Mouse (Mus musculus): ENCODE measurements around the gene Tulp1. TPM values are rescaled to one million over a fixed set of nuclear protein-coding genes. Genes with fewer than 3 reads are reported as not detected.

Tulp1 gene
- polyA plus RNA-seq, 2 experiments, result 5.0 to 6.4 TPM

GRCm38 (mm10) chr17:28330232-28330546, 34.8 kb downstream of the Tulp1 start:
- H3K9me3 ChIP-seq (ENCODE audit: control insufficient read depth, low read length), result no peaks in the 10 kb centered on the region
- peaks cover 26% of the 10 kb centered on the region for H3K4me1 ChIP-seq (ENCODE audit: control insufficient read depth, insufficient read depth, low read length)
- H3K27me3 ChIP-seq (ENCODE audit: control insufficient read depth, insufficient read depth, low read length), result no peaks in the 10 kb centered on the region
- peak overlapping the region; percentile 97; the same call in 1 of the 2 replicates for H3K9ac ChIP-seq (ENCODE audit: low read depth, low read length, severe bottlenecking)
- peaks cover 63% of the 10 kb centered on the region for H3K36me3 ChIP-seq (ENCODE audit: control insufficient read depth, insufficient read depth, low read length)
- ATAC-seq (ENCODE audit: low FRiP score, low read depth) (no peak), DNase-seq (ENCODE audit: low spot score) (no peak)
- no peak overlapping the region for H3K27ac ChIP-seq (replicated peaks; ENCODE audit: low read depth, low read length)
- peak overlapping the region; percentile 90 for H3K4me2 ChIP-seq (replicated peaks; ENCODE audit: low read depth, low read length, severe bottlenecking)
- WGBS, result 42% methylated on average over 2 of the region's 2 CpGs
- H3K4me3 ChIP-seq (replicated peaks; ENCODE audit: low read length), result peak overlapping the region; percentile 85
- no peak for TF ChIP-seq POLR2A (IDR thresholded peaks at IDR 0.05; ENCODE audit: borderline replicate concordance, extremely low read depth, insufficient read depth, insufficient read length)

DNA sequence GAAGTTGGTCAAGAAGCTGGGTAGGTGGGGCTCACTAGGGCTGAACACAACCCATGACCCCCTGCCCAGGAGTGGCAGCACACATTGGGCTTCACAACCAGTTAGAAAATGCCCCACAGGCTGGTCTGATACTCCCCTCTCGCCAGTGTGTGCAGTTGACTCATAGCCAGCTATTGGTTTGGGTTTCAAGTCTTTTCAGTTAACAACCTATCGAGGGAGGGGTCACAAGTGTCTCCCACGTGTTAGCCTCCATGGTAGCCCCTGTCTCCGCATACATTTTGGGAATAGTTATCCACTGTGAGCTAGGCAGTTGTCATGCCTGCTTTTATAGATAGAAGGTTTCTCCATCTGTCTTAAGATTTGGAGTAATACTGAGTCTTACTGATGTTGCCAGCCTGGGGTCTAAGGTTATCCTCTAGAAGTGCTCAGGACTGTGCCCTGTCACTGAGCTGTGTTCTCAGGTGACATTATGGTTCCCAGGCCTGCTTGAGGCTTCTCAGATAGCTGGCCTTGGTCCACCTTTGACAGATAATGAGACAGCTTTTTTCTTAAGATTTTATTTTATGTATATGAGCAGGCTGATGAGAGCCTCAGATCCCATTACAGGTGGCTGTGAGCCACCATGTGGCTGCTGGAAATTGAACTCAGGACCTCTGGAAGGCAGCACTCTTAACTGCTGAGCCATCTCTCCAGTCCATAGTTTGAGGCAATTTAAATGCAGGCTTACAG, 35.4 kb downstream of the Tulp1 start:
- H3K9ac ChIP-seq (ENCODE audit: low read depth, low read length, severe bottlenecking), result peak overlapping the region; percentile 97
- WGBS, result 0% methylated on average over 4 of the region's 4 CpGs
- ATAC-seq (ENCODE audit: low FRiP score, low read depth), result no peak
- no peak for TF ChIP-seq POLR2A (IDR thresholded peaks at IDR 0.05; ENCODE audit: borderline replicate concordance, extremely low read depth, insufficient read depth, insufficient read length)
- H3K4me1 ChIP-seq (ENCODE audit: control insufficient read depth, insufficient read depth, low read length), result peaks cover 26% of the 10 kb centered on the region
- peaks cover 58% of the 10 kb centered on the region for H3K36me3 ChIP-seq (ENCODE audit: control insufficient read depth, insufficient read depth, low read length)
- no peaks in the 10 kb centered on the region for H3K27me3 ChIP-seq (ENCODE audit: control insufficient read depth, insufficient read depth, low read length)
- peak overlapping the region; percentile 97 for H3K27ac ChIP-seq (replicated peaks; ENCODE audit: low read depth, low read length)
- DNase-seq (ENCODE audit: low spot score), result no peak
- H3K4me2 ChIP-seq (replicated peaks; ENCODE audit: low read depth, low read length, severe bottlenecking), result peak overlapping the region; percentile 90
- H3K9me3 ChIP-seq (ENCODE audit: control insufficient read depth, low read length), result no peaks in the 10 kb centered on the region
- H3K4me3 ChIP-seq (replicated peaks; ENCODE audit: low read length), result peak overlapping the region; percentile 85

DNA sequence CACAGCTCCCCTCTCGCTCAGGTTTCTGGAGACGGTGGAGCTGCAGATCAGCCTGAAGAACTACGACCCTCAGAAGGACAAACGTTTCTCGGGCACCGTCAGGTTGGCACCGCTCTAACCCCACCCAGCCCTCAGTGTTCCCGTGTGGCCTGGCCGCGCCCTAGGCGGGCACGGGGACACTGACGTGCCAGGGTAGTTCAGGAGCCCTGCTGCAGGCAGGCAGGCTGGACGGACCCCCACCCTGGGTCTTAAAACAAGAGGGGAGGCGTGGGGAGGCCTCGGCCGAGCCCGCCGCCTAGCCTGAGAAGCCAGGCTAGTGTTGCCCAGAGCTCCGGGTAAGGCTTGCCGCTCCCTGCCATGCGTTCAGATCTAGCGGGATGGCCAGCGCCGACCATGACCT, 36.1 kb downstream of the Tulp1 start:
- 2% methylated on average over 25 of the region's 25 CpGs for WGBS
- Histone ChIP-seq H3K4me2 (replicated peaks; ENCODE audit: low read depth, low read length, severe bottlenecking) (peak overlapping the region; percentile 90), H3K9me3 (ENCODE audit: control insufficient read depth, low read length) (no peaks in the 10 kb centered on the region; the same call in 1 of the 2 replicates), H3K4me1 (ENCODE audit: control insufficient read depth, insufficient read depth, low read length) (peaks cover 26% of the 10 kb centered on the region), H3K9ac (ENCODE audit: low read depth, low read length, severe bottlenecking) (peak overlapping the region; percentile 97), H3K27ac (replicated peaks; ENCODE audit: low read depth, low read length) (peak overlapping the region; percentile 97), H3K36me3 (ENCODE audit: control insufficient read depth, insufficient read depth, low read length) (peaks cover 52% of the 10 kb centered on the region), H3K4me3 (replicated peaks; ENCODE audit: low read length) (peak overlapping the region; percentile 85), H3K27me3 (ENCODE audit: control insufficient read depth, insufficient read depth, low read length) (no peaks in the 10 kb centered on the region)
- ATAC-seq (ENCODE audit: low FRiP score, low read depth) (no peak), DNase-seq (ENCODE audit: low spot score) (no peak)
- no peak for TF ChIP-seq POLR2A (IDR thresholded peaks at IDR 0.05; ENCODE audit: borderline replicate concordance, extremely low read depth, insufficient read depth, insufficient read length)

- ATAC-seq (ENCODE audit: low FRiP score, low read depth) (peak; percentile 88), DNase-seq (ENCODE audit: low spot score) (peak; percentile 97)
- peaks cover 22% of the 10 kb centered on the region for H3K4me1 ChIP-seq (ENCODE audit: control insufficient read depth, insufficient read depth, low read length)
- H3K4me3 ChIP-seq (replicated peaks; ENCODE audit: low read length), result peak within 1 kb of the TSS; percentile 85
- TF ChIP-seq POLR2A (IDR thresholded peaks at IDR 0.05; ENCODE audit: borderline replicate concordance, extremely low read depth, insufficient read depth, insufficient read length), result peak; percentile 97
- no peaks in the 10 kb centered on the region; the same call in 1 of the 2 replicates for H3K9me3 ChIP-seq (ENCODE audit: control insufficient read depth, low read length)
- H3K27me3 ChIP-seq (ENCODE audit: control insufficient read depth, insufficient read depth, low read length), result no peaks in the 10 kb centered on the region
- H3K4me2 ChIP-seq (replicated peaks; ENCODE audit: low read depth, low read length, severe bottlenecking), result peak within 1 kb of the TSS; percentile 90
- peaks cover 51% of the 10 kb centered on the region for H3K36me3 ChIP-seq (ENCODE audit: control insufficient read depth, insufficient read depth, low read length)
- peak within 1 kb of the TSS; percentile 97 for H3K9ac ChIP-seq (ENCODE audit: low read depth, low read length, severe bottlenecking)
- peak within 1 kb of the TSS; percentile 97 for H3K27ac ChIP-seq (replicated peaks; ENCODE audit: low read depth, low read length)
- WGBS, result under 1% methylated on average over 53 of the region's 67 CpGs
Observed at GRCm38 (mm10) chr17:28328366-28328928, 36.6 kb downstream of the Tulp1 start, which contains the start of gene Rpl10a. Gene Rpl10a (plus strand): TSS chr17:28328471.

GRCm38 (mm10) chr17:28327673-28328325, 37.2 kb downstream of the Tulp1 start:
- TF ChIP-seq POLR2A (IDR thresholded peaks at IDR 0.05; ENCODE audit: borderline replicate concordance, extremely low read depth, insufficient read depth, insufficient read length), result no peak
- DNase-seq (ENCODE audit: low spot score), result no peak
- no peaks in the 10 kb centered on the region for H3K27me3 ChIP-seq (ENCODE audit: control insufficient read depth, insufficient read depth, low read length)
- peak overlapping the region; percentile 97 for H3K27ac ChIP-seq (replicated peaks; ENCODE audit: low read depth, low read length)
- WGBS, result 3% methylated on average over 22 of the region's 22 CpGs
- H3K9me3 ChIP-seq (ENCODE audit: control insufficient read depth, low read length), result no peaks in the 10 kb centered on the region; the same call in 1 of the 2 replicates
- H3K36me3 ChIP-seq (ENCODE audit: control insufficient read depth, insufficient read depth, low read length), result peaks cover 44% of the 10 kb centered on the region
- H3K9ac ChIP-seq (ENCODE audit: low read depth, low read length, severe bottlenecking), result peak overlapping the region; percentile 97
- peaks cover 16% of the 10 kb centered on the region for H3K4me1 ChIP-seq (ENCODE audit: control insufficient read depth, insufficient read depth, low read length)
- ATAC-seq (ENCODE audit: low FRiP score, low read depth), result peak; percentile 34; the same call in 1 of the 2 replicates
- peak overlapping the region; percentile 90 for H3K4me2 ChIP-seq (replicated peaks; ENCODE audit: low read depth, low read length, severe bottlenecking)
- peak overlapping the region; percentile 85 for H3K4me3 ChIP-seq (replicated peaks; ENCODE audit: low read length)

All from limb, embryonic 14.5 days (tissue).